In genomic region chr9:107626844-107627277, GRCm38 (mm10) we compare ENCODE assay signal across 8 mouse cellular contexts. TPM values are rescaled to one million over a fixed set of nuclear protein-coding genes. Genes with fewer than 3 reads are reported as not detected.
DNase-seq lines count a peak whose midpoint lies in the region; ATAC-seq and TF ChIP-seq lines count a peak whose summit lies in the region.

No protein-coding gene starts in this region.

- peak overlapping the region; percentile 21 for H3K4me3 ChIP-seq in brown adipose tissue, adult 24 weeks (ENCODE audit: insufficient read depth, low read depth, low read length)
- H3K4me3 ChIP-seq in forebrain, embryonic 14.5 days (ENCODE audit: low read depth, low read length), result 0 out of 2 replicates have a peak overlapping the region, but pooled peaks have one; percentile 9
- peak overlapping the region; percentile 17; the same call in 1 of the 2 replicates for H3K4me3 ChIP-seq in layer of hippocampus, adult 2 months
- H3K4me3 ChIP-seq in lung, embryonic 16.5 days (ENCODE audit: low read length), result no peak overlapping the region
- no peak overlapping the region for H3K4me3 ChIP-seq in olfactory bulb, adult 2 months (ENCODE audit: insufficient read depth, low read depth, low read length)

- H3K27ac ChIP-seq in brown adipose tissue, adult 24 weeks (replicated peaks; ENCODE audit: low read depth, low read length), result peak overlapping the region; percentile 83
- H3K27ac ChIP-seq in forebrain, embryonic 14.5 days (ENCODE audit: low read depth, low read length), result peak overlapping the region; percentile 96
- H3K27ac ChIP-seq in layer of hippocampus, adult 2 months, result peak overlapping the region; percentile 83
- peak overlapping the region; percentile 90 for H3K27ac ChIP-seq in lung, embryonic 16.5 days (ENCODE audit: low read length)
- H3K27ac ChIP-seq in olfactory bulb, adult 2 months (ENCODE audit: insufficient read depth, low read depth, low read length), result peak overlapping the region; percentile 63

- peak; percentile 58 for ATAC-seq in forebrain, embryonic 14.5 days
- ATAC-seq in lung, embryonic 16.5 days (ENCODE audit: low read depth), result peak; percentile 74

- H3K36me3 ChIP-seq in forebrain, embryonic 14.5 days (ENCODE audit: control insufficient read depth, insufficient read depth, low read length), result peaks cover 38% of the 10 kb centered on the region
- H3K36me3 ChIP-seq in lung, embryonic 16.5 days (ENCODE audit: control insufficient read depth, insufficient read depth, low read length), result peaks cover 11% of the 10 kb centered on the region

- H3K27me3 ChIP-seq in forebrain, embryonic 14.5 days (replicated peaks; ENCODE audit: control insufficient read depth, insufficient read depth, low read length), result no peaks in the 10 kb centered on the region
- no peaks in the 10 kb centered on the region for H3K27me3 ChIP-seq in lung, embryonic 16.5 days (ENCODE audit: control insufficient read depth, insufficient read depth, low read depth, low read length)

- DNase-seq in MN1 (ENCODE audit: low spot score), result peak; percentile 77
- DNase-seq in forebrain, embryonic 14.5 days (ENCODE audit: low spot score), result peak; percentile 95
- peak; percentile 66 for DNase-seq in heart, postnatal 25 days (ENCODE audit: low spot score)
- DNase-seq in layer of hippocampus, adult 2 months (ENCODE audit: low spot score in 2 of 2), result peak; percentile 68 to 84
- DNase-seq in thymus, postnatal 36 days, result peak; percentile 92 to 93

- H3K9me3 ChIP-seq in forebrain, embryonic 14.5 days (replicated peaks; ENCODE audit: control insufficient read depth, low read length), result no peaks in the 10 kb centered on the region
- no peaks in the 10 kb centered on the region for H3K9me3 ChIP-seq in lung, embryonic 16.5 days (ENCODE audit: control insufficient read depth, low read length)

- peak overlapping the region; percentile 69 for H3K9ac ChIP-seq in forebrain, embryonic 14.5 days (ENCODE audit: low read length)
- H3K9ac ChIP-seq in lung, embryonic 16.5 days (ENCODE audit: low read length), result peak overlapping the region; percentile 65

- peaks cover 43% of the 10 kb centered on the region for H3K4me1 ChIP-seq in brown adipose tissue, adult 24 weeks (ENCODE audit: control insufficient read depth, insufficient read depth, insufficient read length, low read length)
- peaks cover 58% of the 10 kb centered on the region for H3K4me1 ChIP-seq in forebrain, embryonic 14.5 days (ENCODE audit: control insufficient read depth, insufficient read depth, low read length)
- peaks cover 61% of the 10 kb centered on the region for H3K4me1 ChIP-seq in lung, embryonic 16.5 days (replicated peaks; ENCODE audit: control insufficient read depth, insufficient read depth, low read length)
- H3K4me1 ChIP-seq in olfactory bulb, adult 2 months (ENCODE audit: control insufficient read depth, insufficient read depth, low read length), result peaks cover 65% of the 10 kb centered on the region

- H3K4me2 ChIP-seq in forebrain, embryonic 14.5 days (ENCODE audit: low read length), result peak overlapping the region; percentile 48
- H3K4me2 ChIP-seq in lung, embryonic 16.5 days (ENCODE audit: low read depth, low read length), result peak overlapping the region; percentile 40

- TF ChIP-seq CTCF in layer of hippocampus, adult 2 months (conservative IDR thresholded peaks at IDR 0.05), result peak; percentile 93
- TF ChIP-seq CTCF in olfactory bulb, adult 2 months (IDR thresholded peaks at IDR 0.05; ENCODE audit: insufficient read depth, low read depth, low read length), result peak; percentile 97

- TF ChIP-seq POLR2A in olfactory bulb, adult 2 months (IDR thresholded peaks at IDR 0.05; ENCODE audit: insufficient read depth, low read depth, low read length), result no peak

- WGBS in forebrain, embryonic 14.5 days, result 2% methylated on average over 2 of the region's 2 CpGs
- 6% methylated on average over 2 of the region's 2 CpGs for WGBS in lung, embryonic 16.5 days
- WGBS in olfactory bulb, adult 2 months, result 2% methylated on average over 2 of the region's 2 CpGs

- intact Hi-C loops in heart, postnatal 25 days (cut with DNase I), result loop anchor here (1.0 to 5.0 kb wide), 2 partner anchors 17 to 60 kb away; partner anchors contain the start of gene Hyal2

RNA-seq across cellular contexts. Expression of gene Gnai2, which starts 8.3 kb away (rescaled TPM):
- polyA plus RNA-seq in brown adipose tissue, adult 24 weeks (2012; ENCODE audit: insufficient read depth, insufficient read length, missing spikeins), result 87.2 and 112 TPM in 2 replicates
- 371 and 423 TPM in 2 replicates for polyA plus RNA-seq in forebrain, embryonic 14.5 days (2014; fragmentation: Nextera tagmentation; extraction: Ambion mirVana)
- 100 to 1,000 TPM; 241 to 257 TPM for total RNA-seq in heart, postnatal 25 days (2021)
- total RNA-seq in layer of hippocampus, adult 2 months (2021), result 100 to 1,000 TPM; 208 to 222 TPM
- 457 and 458 TPM in 2 replicates for polyA plus RNA-seq in lung, embryonic 16.5 days (2015; fragmentation: Nextera tagmentation; extraction: Ambion mirVana)
- 1,429 TPM in 1 of 2 replicates, not detected in the other for polyA plus RNA-seq in olfactory bulb, adult 2 months (2012; ENCODE audit: insufficient read depth, insufficient read length, low replicate concordance, missing spikeins)

RNA-seq across cellular contexts. Expression of gene Sema3b, which starts 17.8 kb away (rescaled TPM):
- polyA plus RNA-seq in brown adipose tissue, adult 24 weeks (2012; ENCODE audit: insufficient read depth, insufficient read length, missing spikeins), result 3.3 and 3.8 TPM in 2 replicates
- 0.85 and 1.3 TPM in 2 replicates for polyA plus RNA-seq in forebrain, embryonic 14.5 days (2014; fragmentation: Nextera tagmentation; extraction: Ambion mirVana)
- 10 to 100 TPM; 15.0 to 17.8 TPM for total RNA-seq in heart, postnatal 25 days (2021)
- total RNA-seq in layer of hippocampus, adult 2 months (2021), result 1 to 10 TPM; 1.9 to 2.2 TPM
- 11.8 and 12.5 TPM in 2 replicates for polyA plus RNA-seq in lung, embryonic 16.5 days (2015; fragmentation: Nextera tagmentation; extraction: Ambion mirVana)
- polyA plus RNA-seq in olfactory bulb, adult 2 months (2012; ENCODE audit: insufficient read depth, insufficient read length, low replicate concordance, missing spikeins), result not detected in 2 replicates

RNA-seq across cellular contexts. Expression of gene Ifrd2, which starts 39.4 kb away (rescaled TPM):
- polyA plus RNA-seq in brown adipose tissue, adult 24 weeks (2012; ENCODE audit: insufficient read depth, insufficient read length, missing spikeins), result 21.6 and 23.7 TPM in 2 replicates
- polyA plus RNA-seq in forebrain, embryonic 14.5 days (2014; fragmentation: Nextera tagmentation; extraction: Ambion mirVana), result 18.7 and 19.1 TPM in 2 replicates
- total RNA-seq in heart, postnatal 25 days (2021), result 10 to 100 TPM; 44.6 to 45.8 TPM
- total RNA-seq in layer of hippocampus, adult 2 months (2021), result 10 to 100 TPM; 13.7 to 15.2 TPM
- 44.1 and 51.9 TPM in 2 replicates for polyA plus RNA-seq in lung, embryonic 16.5 days (2015; fragmentation: Nextera tagmentation; extraction: Ambion mirVana)
- not detected in 2 replicates for polyA plus RNA-seq in olfactory bulb, adult 2 months (2012; ENCODE audit: insufficient read depth, insufficient read length, low replicate concordance, missing spikeins)

RNA-seq across cellular contexts. Expression of gene Slc38a3, which starts 42.5 kb away (rescaled TPM):
- polyA plus RNA-seq in brown adipose tissue, adult 24 weeks (2012; ENCODE audit: insufficient read depth, insufficient read length, missing spikeins), result 0.83 and 3.3 TPM in 2 replicates
- polyA plus RNA-seq in forebrain, embryonic 14.5 days (2014; fragmentation: Nextera tagmentation; extraction: Ambion mirVana), result 32.8 and 32.9 TPM in 2 replicates
- total RNA-seq in heart, postnatal 25 days (2021), result 10 to 100 TPM; 62.0 to 69.7 TPM
- 10 to 100 TPM; 55.7 to 65.0 TPM for total RNA-seq in layer of hippocampus, adult 2 months (2021)
- polyA plus RNA-seq in lung, embryonic 16.5 days (2015; fragmentation: Nextera tagmentation; extraction: Ambion mirVana), result 4.5 and 5.4 TPM in 2 replicates
- not detected in 2 replicates for polyA plus RNA-seq in olfactory bulb, adult 2 months (2012; ENCODE audit: insufficient read depth, insufficient read length, low replicate concordance, missing spikeins)

RNA-seq across cellular contexts. Expression of gene Hyal3, which starts 46.2 kb away (rescaled TPM):
- polyA plus RNA-seq in brown adipose tissue, adult 24 weeks (2012; ENCODE audit: insufficient read depth, insufficient read length, missing spikeins), result 0.63 TPM in 1 of 2 replicates, not detected in the other
- polyA plus RNA-seq in forebrain, embryonic 14.5 days (2014; fragmentation: Nextera tagmentation; extraction: Ambion mirVana), result 0.66 and 1.0 TPM in 2 replicates
- total RNA-seq in heart, postnatal 25 days (2021), result under 1 TPM; 0.45 to 0.62 TPM
- total RNA-seq in layer of hippocampus, adult 2 months (2021), result 1 to 10 TPM; 2.0 to 2.1 TPM
- polyA plus RNA-seq in lung, embryonic 16.5 days (2015; fragmentation: Nextera tagmentation; extraction: Ambion mirVana), result 0.97 and 1.6 TPM in 2 replicates
- not detected in 2 replicates for polyA plus RNA-seq in olfactory bulb, adult 2 months (2012; ENCODE audit: insufficient read depth, insufficient read length, low replicate concordance, missing spikeins)

Comparison
In these comparisons a context has a peak if more than half of its experiments do, and no peak if none do; other contexts are left out.
1. H3K4me3 ChIP-seq: peak in brown adipose tissue, adult 24 weeks (single experiment), forebrain, embryonic 14.5 days (single experiment) and layer of hippocampus, adult 2 months (single experiment); none in lung, embryonic 16.5 days (single experiment) and olfactory bulb, adult 2 months (single experiment).
2. RNA of gene Ifrd2, which starts 39.4 kb away (polyA plus RNA-seq): 44.1 to 51.9 TPM in lung, embryonic 16.5 days, 21.6 to 23.7 TPM in brown adipose tissue, adult 24 weeks and 18.7 to 19.1 TPM in forebrain, embryonic 14.5 days; not detected in olfactory bulb, adult 2 months; every median in the first group is over 10 times any median in the second.
3. Peak in every context shown above with its lines, with median percentiles within 50 percentile points of each other: DNase-seq and H3K27ac ChIP-seq.